Mouse (Mus musculus) forebrain, embryonic 13.5 days (tissue): ENCODE data around the gene Ubl7. TPM values are rescaled to one million over a fixed set of nuclear protein-coding genes. Genes with fewer than 3 reads are reported as not detected.

Experiments
- ATAC-seq: fragments of 200-750 bp; cut with Nextera tagmentation; 2 replicates; pipeline ENCODE4 v1.8.0; 2017
- H3K27ac ChIP-seq: fragments of 300-500 bp; sonication (generic); 2 replicates; pipeline ENCODE4 v1.5.1; 2015; ENCODE audit warnings: inconsistent platforms, mild to moderate bottlenecking, moderate library complexity
- H3K27me3 ChIP-seq: fragments of 300-500 bp; sonication (generic); 2 replicates; pipeline ENCODE4 v1.6.1; 2015; ENCODE audit warnings: mild to moderate bottlenecking, inconsistent platforms
- H3K36me3 ChIP-seq: fragments of 300-500 bp; sonication (generic); 2 replicates; pipeline ENCODE4 v1.6.1; 2015; ENCODE audit warnings: mild to moderate bottlenecking, inconsistent platforms; ENCODE audit not compliant: poor library complexity, severe bottlenecking
- H3K4me1 ChIP-seq: fragments of 300-500 bp; sonication (generic); 2 replicates; pipeline ENCODE4 v1.6.1; 2015; ENCODE audit warnings: inconsistent platforms
- H3K4me2 ChIP-seq: fragments of 300-500 bp; sonication (generic); 2 replicates; pipeline ENCODE4 v1.6.1; 2015; ENCODE audit warnings: inconsistent platforms, mild to moderate bottlenecking, moderate library complexity
- H3K4me3 ChIP-seq: fragments of 300-500 bp; sonication (generic); 2 replicates; pipeline ENCODE4 v1.5.1; 2015; ENCODE audit warnings: mild to moderate bottlenecking, inconsistent platforms
- H3K9ac ChIP-seq: fragments of 300-500 bp; sonication (generic); 2 replicates; pipeline ENCODE4 v1.6.1; 2015; ENCODE audit warnings: mild to moderate bottlenecking, inconsistent platforms
- H3K9me3 ChIP-seq: fragments of 300-500 bp; sonication (generic); replicated peaks from 2 replicates; pipeline ENCODE4 v1.6.1; 2016; ENCODE audit warnings: inconsistent platforms
- WGBS: fragments of 180-500 bp; shearing (Covaris S2); methylation state at CpG from one replicate; pipeline ENCODE4 v1.1.7; 2015; 5-methylcytosine and 5-hydroxymethylcytosine counted together
- polyA plus RNA-seq: library from polyadenylated mRNA; unstranded; fragments of >200 nt; fragmentation: Nextera tagmentation; extraction: Ambion mirVana; gene quantifications from 2 replicates; pipeline ENCODE4 v1.2.1, GENCODE M21; 2015

Gene Ubl7
- polyA plus RNA-seq, 1 experiment from 2014 or later: 165 TPM

- Histone ChIP-seq H3K36me3 (no peaks in the 10 kb centered on the region), H3K27me3 (no peaks in the 10 kb centered on the region), H3K4me1 (no peaks in the 10 kb centered on the region), H3K4me2 (no peak overlapping the region), H3K27ac (no peak overlapping the region), H3K4me3 (no peak overlapping the region), H3K9me3 (no peaks in the 10 kb centered on the region), H3K9ac (no peak overlapping the region)
- ATAC-seq: no peak
- WGBS: 70% methylated on average over 9 of the region's 9 CpGs
Measured at GRCm38 (mm10) chr9:57972776-57973439, 62.1 kb downstream of the Ubl7 start.

- Histone ChIP-seq H3K4me3 (no peak overlapping the region), H3K27me3 (no peaks in the 10 kb centered on the region), H3K36me3 (no peaks in the 10 kb centered on the region), H3K9me3 (no peaks in the 10 kb centered on the region), H3K27ac (no peak overlapping the region), H3K4me1 (no peaks in the 10 kb centered on the region), H3K4me2 (no peak overlapping the region), H3K9ac (no peak overlapping the region)
- no peak for ATAC-seq
- WGBS: 82% methylated on average over 6 of the region's 6 CpGs
Measured at GRCm38 (mm10) chr9:57973440-57974066, 62.8 kb downstream of the Ubl7 start.

- H3K4me3 ChIP-seq: no peak overlapping the region
- H3K27ac ChIP-seq: no peak overlapping the region
- 76% methylated on average over 5 of the region's 5 CpGs for WGBS
Measured at GRCm38 (mm10) chr9:57974221-57974620, 63.4 kb downstream of the Ubl7 start.

GRCm38 (mm10) chr9:57975200-57975821 lies 64.5 kb downstream of the Ubl7 start:
- ATAC-seq: no peak
- WGBS: 80% methylated on average over 5 of the region's 5 CpGs
- H3K9me3 ChIP-seq: no peaks in the 10 kb centered on the region
- H3K27me3 ChIP-seq: no peaks in the 10 kb centered on the region
- H3K27ac ChIP-seq: no peak overlapping the region
- no peak overlapping the region for H3K4me3 ChIP-seq
- no peaks in the 10 kb centered on the region for H3K36me3 ChIP-seq
- H3K9ac ChIP-seq: no peak overlapping the region
- no peak overlapping the region for H3K4me2 ChIP-seq
- no peaks in the 10 kb centered on the region for H3K4me1 ChIP-seq

More at GRCm38 (mm10) chr9:57974221-57974620, 63.4 kb downstream of the Ubl7 start:
- ATAC-seq: no peak
- Histone ChIP-seq H3K4me2 (no peak overlapping the region), H3K27me3 (no peaks in the 10 kb centered on the region), H3K9me3 (no peaks in the 10 kb centered on the region), H3K4me1 (no peaks in the 10 kb centered on the region), H3K36me3 (no peaks in the 10 kb centered on the region), H3K9ac (no peak overlapping the region)

- Histone ChIP-seq H3K27ac (no peak overlapping the region), H3K27me3 (no peaks in the 10 kb centered on the region), H3K4me3 (no peak overlapping the region), H3K4me2 (no peak overlapping the region), H3K36me3 (no peaks in the 10 kb centered on the region), H3K4me1 (no peaks in the 10 kb centered on the region), H3K9me3 (no peaks in the 10 kb centered on the region), H3K9ac (no peak overlapping the region)
- WGBS: 85% methylated on average over 6 of the region's 6 CpGs
- no peak for ATAC-seq
Measured at GRCm38 (mm10) chr9:57978025-57978424, 67.2 kb downstream of the Ubl7 start.

GRCm38 (mm10) chr9:57978858-57979257 lies 68.1 kb downstream of the Ubl7 start:
- no peaks in the 10 kb centered on the region for H3K36me3 ChIP-seq
- H3K4me3 ChIP-seq: no peak overlapping the region
- H3K27ac ChIP-seq: no peak overlapping the region
- H3K27me3 ChIP-seq: no peaks in the 10 kb centered on the region
- WGBS: 81% methylated on average over 3 of the region's 3 CpGs
- H3K4me1 ChIP-seq: no peaks in the 10 kb centered on the region
- no peak overlapping the region for H3K4me2 ChIP-seq
- H3K9me3 ChIP-seq: no peaks in the 10 kb centered on the region
- H3K9ac ChIP-seq: no peak overlapping the region
- no peak for ATAC-seq

Other genes starting within 250 kb of the Ubl7 start
- gene Cyp1a2, start 227.3 kb upstream of the Ubl7 start, polyA plus RNA-seq: not detected in 2 replicates
- gene Cyp1a1, start 223.1 kb upstream of the Ubl7 start, polyA plus RNA-seq: 0.06 TPM in 1 of 2 replicates, not detected in the other
- gene Edc3, start 202.4 kb upstream of the Ubl7 start, polyA plus RNA-seq: 36.0 and 41.5 TPM in 2 replicates
- 90.5 and 91.0 TPM in 2 replicates for gene Clk3, start 145.1 kb upstream of the Ubl7 start, polyA plus RNA-seq
- 12.3 and 12.8 TPM in 2 replicates for gene Arid3b, start 74.2 kb upstream of the Ubl7 start, polyA plus RNA-seq
- gene Sema7a, start 29.1 kb downstream of the Ubl7 start, polyA plus RNA-seq: 1.1 and 2.2 TPM in 2 replicates
- 0.23 and 0.65 TPM in 2 replicates for gene Cyp11a1, start 95.4 kb downstream of the Ubl7 start, polyA plus RNA-seq
- gene Stra6, start 152.8 kb downstream of the Ubl7 start, polyA plus RNA-seq: 7.1 and 7.7 TPM in 2 replicates
- gene Ccdc33, start 207.8 kb downstream of the Ubl7 start, polyA plus RNA-seq: 1.1 and 1.8 TPM in 2 replicates